Mouse (Mus musculus) embryonic stem cell, embryonic (primary cell): ENCODE measurements around the gene Reps1.

Experiments
- CTCF ChIA-PET, 4 experiments: fragments of 300-600 bp in 2 of 4; fragments of 350-600 bp in 2 of 4; sonication (Branson Sonifier 250); formaldehyde crosslinking; loops; one replicate each; lab custom pipeline; 2022; ENCODE audit warnings: inconsistent platforms in 2 of 4; lab: Charles Lee
- POLR2A ChIA-PET, 4 experiments: fragments of 300-600 bp in 2 of 4; fragments of 350-600 bp in 2 of 4; sonication (Branson Sonifier 250); formaldehyde crosslinking; loops; one replicate each; lab custom pipeline; 2022; ENCODE audit warnings: antibody characterized with exemption in 4 of 4, inconsistent platforms in 1 of 4; lab: Charles Lee

Gene Reps1

DNA sequence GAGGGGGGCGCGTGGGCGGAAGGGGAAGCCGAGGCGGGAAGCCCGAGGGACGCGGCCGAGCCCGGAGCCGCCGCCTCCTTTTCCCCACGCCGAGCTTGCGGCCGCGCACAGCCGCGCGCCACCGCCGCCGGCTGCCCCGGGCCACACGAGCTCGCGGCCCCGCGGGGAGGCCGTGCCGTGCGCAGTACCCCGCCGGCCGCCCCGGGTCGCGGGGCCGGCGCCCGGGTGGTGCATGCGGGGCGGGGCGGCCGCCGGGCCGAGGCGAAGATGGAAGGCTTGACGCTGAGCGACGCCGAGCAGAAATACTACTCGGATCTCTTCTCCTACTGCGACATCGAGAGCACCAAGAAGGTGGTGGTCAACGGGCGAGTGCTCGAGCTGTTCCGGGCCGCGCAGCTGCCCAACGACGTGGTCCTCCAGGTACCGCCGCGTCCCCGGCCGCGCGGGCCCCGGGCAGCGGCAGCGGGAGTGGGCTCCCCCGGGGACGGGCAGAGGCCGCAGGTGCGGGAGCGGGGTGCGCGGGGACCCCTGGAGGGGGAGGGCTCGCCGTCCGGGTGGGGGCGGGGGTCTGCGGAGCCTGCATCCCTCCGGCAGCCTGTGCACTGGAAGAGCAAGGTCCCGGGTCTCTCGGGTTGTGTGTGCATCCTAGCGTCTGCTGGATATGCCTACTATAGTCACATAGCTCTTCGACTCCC lies at the start of gene Reps1:
Gene Reps1, plus strand, starts transcription at position 166 of the 695 bp plus-strand sequence.
- ChIA-PET CTCF (interaction anchor here (0.5 to 1.6 kb wide), 9 partner anchors 9 to 869 kb away, joined by 3 to 6 read pairs (median 3); no protein-coding TSS in a partner anchor), POLR2A (interaction anchor here (0.5 to 4.8 kb wide), 28 partner anchors 8 to 351 kb away, joined by 3 to 57 read pairs (median 5); partner anchors contain the start of genes Abracl (in 3 of the 4) and Cited2 (in 2 of the 4))

DNA sequence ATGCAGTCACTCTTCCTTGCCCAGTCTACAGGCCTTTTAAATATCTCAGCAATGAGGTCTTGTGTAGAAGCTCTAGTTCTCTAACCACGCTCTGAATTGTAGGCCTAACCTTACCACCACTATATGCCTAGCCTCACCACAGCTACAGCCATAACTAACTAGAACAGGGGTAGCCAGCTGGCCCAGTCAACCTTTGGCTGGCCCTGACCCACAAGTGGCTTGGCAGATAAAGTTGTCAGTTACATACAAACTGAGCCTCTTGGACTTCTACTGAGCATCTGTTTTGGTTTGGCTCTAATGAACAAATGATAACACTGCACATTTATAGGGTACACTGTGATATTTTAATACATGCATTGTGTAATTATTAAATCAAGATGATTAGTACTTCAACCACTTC lies 48.9 kb upstream of the Reps1 start:
- POLR2A ChIA-PET = no interaction called here
- CTCF ChIA-PET = no interaction called here

DNA sequence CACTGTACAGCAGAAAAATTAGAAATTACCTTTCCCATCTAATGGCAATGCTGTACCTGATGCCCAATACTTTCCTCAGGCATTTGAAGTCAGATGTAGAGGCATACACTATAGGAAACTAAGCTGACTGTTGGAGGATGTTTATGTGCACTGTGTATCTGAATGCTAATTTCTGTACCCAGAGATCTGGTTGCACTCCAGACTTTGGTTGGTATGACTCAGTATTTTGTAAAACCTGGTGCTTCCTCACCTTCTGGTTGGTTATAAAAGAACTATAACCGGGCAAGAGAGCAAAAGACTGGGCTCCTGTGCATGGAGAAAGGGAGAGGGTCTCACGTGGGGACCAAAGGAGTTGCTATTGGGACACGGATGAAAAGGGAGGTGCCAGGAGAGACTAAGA lies 48.4 kb upstream of the Reps1 start:
- ChIA-PET CTCF (no interaction called here), POLR2A (interaction anchor here in 2 of 4 experiments (0.6 to 2.4 kb wide), 3 partner anchors 10 to 190 kb away, joined by 3 to 6 read pairs (median 5); no protein-coding TSS in a partner anchor)

DNA sequence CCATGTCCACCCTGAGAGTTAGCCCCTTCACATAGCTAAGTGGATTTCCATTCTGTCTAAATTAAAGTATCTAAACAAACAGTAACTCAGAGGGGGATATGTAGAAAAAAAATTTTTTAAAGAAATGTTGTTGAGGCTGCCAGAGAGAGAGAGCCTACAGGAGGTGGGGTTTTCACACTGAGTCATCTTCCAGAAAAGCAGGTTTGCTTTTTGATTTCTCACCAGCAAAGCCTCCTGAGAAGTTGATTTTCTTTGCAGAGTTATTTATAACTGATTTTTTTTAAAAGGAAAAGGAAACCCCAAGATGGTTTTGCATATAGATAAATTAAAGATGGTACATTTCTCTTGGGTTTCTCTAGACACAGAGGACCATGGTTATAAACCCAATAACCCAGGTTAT lies 47.5 kb upstream of the Reps1 start:
- CTCF ChIA-PET = no interaction called here
- POLR2A ChIA-PET = interaction anchor here in 2 of 4 experiments (0.6 to 2.4 kb wide), 5 partner anchors 9 to 189 kb away, joined by 3 to 6 read pairs (median 5); no protein-coding TSS in a partner anchor

DNA sequence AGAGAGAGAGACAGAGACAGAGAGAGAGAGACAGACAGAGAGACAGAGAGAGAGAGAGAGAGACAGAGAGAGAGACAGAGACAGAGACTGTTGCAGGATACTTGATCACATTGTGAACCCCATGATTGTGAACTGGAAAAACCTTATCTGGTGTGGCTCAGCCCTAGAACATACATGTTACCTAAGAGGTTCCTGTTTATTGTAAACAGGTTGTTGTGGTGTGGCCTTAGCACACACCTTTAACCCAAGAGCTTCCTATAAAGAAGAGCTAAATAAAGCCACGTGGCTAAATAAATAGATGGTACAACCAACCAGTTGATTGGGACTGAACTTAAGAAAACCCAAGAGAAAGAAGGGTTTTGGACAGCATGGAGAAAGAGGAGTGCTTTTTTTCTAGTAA lies 45.9 kb upstream of the Reps1 start:
- POLR2A ChIA-PET = interaction anchor here in 1 of 4 experiments (1.4 to 2.4 kb wide), 2 partner anchors 7 to 10 kb away, joined by 4 to 6 read pairs; no protein-coding TSS in a partner anchor
- CTCF ChIA-PET = no interaction called here

DNA sequence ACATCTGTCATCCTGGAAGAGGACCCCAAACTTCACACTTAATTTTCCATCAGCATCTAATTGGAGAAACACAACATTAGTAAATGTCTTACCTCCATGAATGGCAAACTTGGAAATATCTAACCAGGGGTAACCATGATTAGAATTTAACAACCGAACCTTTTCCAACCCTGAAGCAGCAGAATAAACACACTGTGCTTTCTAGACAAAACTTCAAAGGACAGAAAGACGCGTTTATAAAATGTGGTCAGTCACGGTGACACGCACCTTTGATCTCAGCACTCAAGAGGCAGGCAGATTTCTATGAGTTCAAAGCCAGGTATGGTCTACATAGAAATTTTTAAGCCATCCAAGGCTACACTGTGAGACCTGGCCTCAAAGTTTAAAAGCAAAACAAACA lies 43.9 kb upstream of the Reps1 start:
- POLR2A ChIA-PET = no interaction called here
- CTCF ChIA-PET = no interaction called here

DNA sequence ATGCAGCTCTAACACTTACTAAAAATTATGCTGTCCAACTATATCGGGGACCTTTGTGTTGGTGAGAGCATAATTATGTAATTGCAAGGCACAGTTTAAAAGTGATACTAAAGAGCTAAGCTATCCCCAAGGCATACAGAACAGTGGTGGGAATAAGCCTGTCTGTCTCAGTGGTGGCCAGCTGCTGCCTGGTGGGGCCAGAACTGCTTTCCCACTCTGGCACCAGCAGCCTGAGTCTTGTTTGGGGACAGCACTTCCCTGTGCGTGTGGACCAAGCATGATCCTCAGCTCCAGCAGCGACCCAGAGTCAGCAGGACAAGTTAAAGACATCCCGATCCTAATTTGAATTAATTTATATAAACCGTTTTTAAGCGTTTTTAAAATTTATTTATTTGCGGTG lies 35.2 kb upstream of the Reps1 start:
- POLR2A ChIA-PET = interaction anchor here in 2 of 4 experiments (0.6 to 4.4 kb wide), 8 partner anchors 10 to 85 kb away, joined by 3 to 22 read pairs (median 4); no protein-coding TSS in a partner anchor

DNA sequence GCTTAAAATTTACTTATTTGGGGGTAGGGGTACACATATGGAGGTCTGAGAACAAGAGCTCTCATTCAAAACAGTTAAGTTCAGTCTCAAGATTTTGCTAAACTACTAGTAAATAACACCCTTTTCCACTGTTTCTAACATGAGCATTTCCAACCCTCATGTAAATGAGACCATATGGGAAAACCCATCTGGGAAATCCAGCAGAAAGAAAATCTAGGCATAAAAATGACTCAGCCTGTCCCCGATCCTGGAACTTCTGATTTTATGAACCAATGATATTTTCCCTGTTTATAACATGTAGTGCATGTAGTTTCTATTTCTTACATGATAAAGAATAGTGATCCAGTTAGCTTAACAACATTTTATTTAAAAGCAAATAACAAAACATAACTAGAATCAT lies 34.8 kb upstream of the Reps1 start:
- POLR2A ChIA-PET = interaction anchor here in 2 of 4 experiments (0.6 to 4.4 kb wide), 8 partner anchors 13 to 85 kb away, joined by 3 to 22 read pairs (median 4); no protein-coding TSS in a partner anchor
- CTCF ChIA-PET = interaction anchor here in 1 of 4 experiments (0.9 kb wide), 1 partner anchor 34 kb away, joined by 3 read pairs; no protein-coding TSS in a partner anchor

More for the DNA sequence above, 35.2 kb upstream of the Reps1 start:
- CTCF ChIA-PET = interaction anchor here in 1 of 4 experiments (0.9 kb wide), 1 partner anchor 35 kb away, joined by 3 read pairs; no protein-coding TSS in a partner anchor

DNA sequence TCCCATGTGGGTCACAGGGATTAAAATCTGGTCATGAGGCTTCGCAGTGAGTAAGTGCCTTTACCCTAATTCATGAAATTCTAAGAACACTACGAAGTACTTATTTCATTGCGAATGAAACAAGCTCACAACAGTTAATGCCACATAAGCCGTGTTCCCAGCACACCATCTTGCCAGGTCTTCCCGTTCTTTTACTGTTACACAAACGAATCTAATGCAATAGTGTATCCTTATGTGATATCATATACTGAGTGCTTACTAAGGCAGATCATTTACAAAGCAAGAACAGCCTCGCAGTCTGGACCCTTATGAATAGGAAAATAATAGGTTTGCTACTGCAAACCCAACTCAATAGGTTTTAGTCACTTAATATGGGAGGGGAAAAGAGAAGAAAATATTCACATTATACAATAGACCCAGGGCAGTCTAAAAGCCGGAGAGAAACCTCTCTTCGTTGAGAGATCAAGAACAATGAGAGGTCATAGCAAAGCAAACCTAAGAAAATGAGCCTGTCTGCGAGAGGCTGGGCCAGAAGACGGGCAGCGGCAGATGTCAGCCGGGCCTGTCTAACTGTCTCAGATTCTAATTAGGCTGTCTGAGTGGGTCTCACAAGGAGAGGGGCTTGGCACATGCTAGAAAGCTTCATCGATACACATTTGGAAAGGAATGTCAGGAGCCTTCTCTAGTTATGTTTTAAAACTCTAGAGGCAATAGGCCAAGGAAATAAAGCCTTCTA lies 33.9 kb upstream of the Reps1 start:
- CTCF ChIA-PET = interaction anchor here in 1 of 4 experiments (0.5 kb wide), 1 partner anchor 1183 kb away, joined by 3 read pairs; no protein-coding TSS in a partner anchor

DNA sequence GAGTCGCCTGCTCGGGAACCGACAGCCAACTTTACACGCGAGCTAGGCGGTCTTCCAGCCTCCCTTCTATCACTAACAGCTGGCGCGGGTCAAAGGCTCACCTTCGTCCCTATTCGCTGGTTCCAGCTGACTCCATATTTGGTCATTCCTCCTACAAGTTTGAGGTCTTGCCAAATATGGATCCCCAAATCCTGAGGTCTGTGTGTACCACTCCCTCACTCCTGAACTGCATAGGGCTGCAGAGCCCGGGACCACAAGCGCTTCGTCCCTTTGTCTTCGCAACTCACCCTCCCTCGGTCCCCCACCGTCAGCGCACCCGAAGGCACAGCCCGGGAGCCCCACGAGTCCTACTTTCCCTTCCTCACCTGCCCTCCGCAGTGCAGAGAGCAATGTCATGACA lies 33.3 kb upstream of the Reps1 start:
- CTCF ChIA-PET = no interaction called here
- POLR2A ChIA-PET = interaction anchor here in 3 of 4 experiments (0.6 to 2.6 kb wide), 23 partner anchors 15 to 447 kb away, joined by 3 to 17 read pairs (median 4); partner anchors contain the start of genes Cited2 (in 2 of the 3) and Reps1 (in 2 of the 3)

More for the DNA sequence above, 33.9 kb upstream of the Reps1 start:
- POLR2A ChIA-PET = interaction anchor here in 3 of 4 experiments (0.6 to 4.4 kb wide), 19 partner anchors 17 to 307 kb away, joined by 3 to 22 read pairs (median 5); partner anchors contain the start of genes Reps1 (in 2 of the 3) and Cited2 (in 1 of the 3)

DNA sequence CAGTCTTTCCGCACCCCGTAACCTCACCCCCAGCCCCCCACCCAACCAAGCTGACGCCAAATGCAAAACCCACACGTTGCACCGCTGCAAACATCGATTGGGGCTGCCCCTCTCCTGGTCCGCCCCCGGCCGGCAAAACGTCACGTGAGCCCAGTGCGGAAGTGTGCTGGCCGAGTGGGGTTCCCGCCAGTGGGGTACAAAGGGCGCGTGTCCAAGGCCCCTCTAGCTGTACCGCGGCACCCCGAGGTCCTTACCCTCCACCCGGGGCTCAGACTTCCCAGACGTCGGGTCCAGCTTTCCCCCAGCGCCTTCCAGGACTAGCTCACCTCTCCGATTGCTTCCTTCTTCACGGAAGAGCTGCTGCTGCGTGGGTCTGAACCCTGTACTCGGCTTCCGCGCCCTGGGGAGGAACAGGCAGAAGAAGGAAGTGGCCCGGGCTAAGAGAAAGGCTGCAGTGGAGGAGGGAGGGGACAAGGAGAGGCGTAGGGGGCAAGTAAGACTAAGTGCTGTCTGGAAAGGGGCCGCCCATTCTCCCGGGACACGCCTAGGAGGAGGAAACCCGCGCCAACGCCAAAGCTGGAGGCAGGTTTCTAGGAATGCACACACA lies 32.8 kb upstream of the Reps1 start, which contains the start of gene Abracl:
Gene Abracl, minus strand, starts transcription at position 548 of the 607 bp plus-strand sequence.
- POLR2A ChIA-PET = interaction anchor here in 3 of 4 experiments (0.6 to 2.6 kb wide), 28 partner anchors 8 to 447 kb away, joined by 3 to 17 read pairs (median 4); partner anchors contain the start of genes Reps1 (in 3 of the 3) and Cited2 (in 2 of the 3)
- CTCF ChIA-PET = no interaction called here

DNA sequence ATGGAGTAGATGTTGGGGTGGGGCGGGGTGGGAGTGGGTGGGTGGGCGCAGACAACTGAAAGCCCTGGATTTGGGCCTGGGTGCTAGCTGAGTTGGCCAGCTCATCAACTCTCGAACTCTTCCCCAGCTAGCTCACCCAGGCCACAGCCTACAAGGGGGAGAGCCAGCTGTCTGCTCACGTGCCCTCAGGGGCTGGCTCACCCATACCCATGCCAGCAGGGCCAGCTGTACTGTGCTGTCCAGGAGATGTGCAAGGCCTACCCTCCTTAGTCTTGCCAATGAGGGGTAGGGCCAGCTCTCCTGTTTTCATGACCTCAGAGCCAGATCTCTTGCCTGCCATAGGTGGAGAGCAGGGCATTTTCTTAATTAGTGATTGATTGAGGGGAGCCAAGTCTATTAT lies 21.3 kb upstream of the Reps1 start:
- POLR2A ChIA-PET = interaction anchor here in 1 of 4 experiments (0.6 to 0.8 kb wide), 2 partner anchors 11 to 162 kb away, joined by 3 read pairs; no protein-coding TSS in a partner anchor
- CTCF ChIA-PET = interaction anchor here in 2 of 4 experiments (0.6 to 0.7 kb wide), 2 partner anchors 88 to 167 kb away, joined by 3 to 5 read pairs; no protein-coding TSS in a partner anchor

DNA sequence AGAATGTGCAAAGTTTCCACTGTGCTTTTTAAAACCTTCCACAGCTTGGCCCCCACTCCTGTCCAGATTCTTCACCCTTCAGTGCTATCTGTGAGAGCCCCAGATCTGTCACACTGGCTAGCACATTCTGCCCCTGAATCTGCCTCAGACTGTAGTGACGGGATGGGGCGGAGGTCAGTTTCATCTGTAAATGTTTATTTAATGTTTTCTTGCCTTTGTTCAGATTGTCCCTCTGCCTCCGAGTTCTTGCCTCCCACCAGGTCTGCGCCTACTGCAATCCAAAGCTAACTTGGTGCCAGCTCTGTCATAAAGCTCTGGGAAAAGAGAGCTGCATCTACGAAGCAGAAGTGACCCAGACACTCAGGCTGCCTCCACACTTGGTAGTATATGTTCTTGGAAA lies 18.8 kb upstream of the Reps1 start:
- POLR2A ChIA-PET = interaction anchor here in 1 of 4 experiments (0.7 to 1.6 kb wide), 3 partner anchors 14 to 19 kb away, joined by 3 read pairs; partner anchors contain the start of gene Abracl
- CTCF ChIA-PET = no interaction called here

DNA sequence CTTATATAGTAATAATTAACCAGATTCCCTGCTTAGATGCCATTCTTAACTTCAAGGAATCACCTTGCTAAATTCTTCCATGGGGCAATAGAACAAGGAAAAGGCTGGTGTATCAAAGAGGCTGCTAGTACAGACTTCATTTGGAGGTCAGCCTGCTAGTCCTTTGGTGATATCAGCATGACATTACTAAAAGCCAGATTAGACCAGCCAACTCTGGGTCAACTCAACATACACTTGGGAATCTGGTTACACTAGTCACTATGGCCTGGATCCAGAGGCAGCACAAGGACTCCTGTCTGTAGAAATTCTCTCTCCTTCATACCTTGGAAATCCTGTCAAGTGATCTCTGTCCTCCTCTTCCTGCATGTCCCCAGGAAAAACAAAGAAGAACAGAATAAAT lies 9.3 kb upstream of the Reps1 start:
- POLR2A ChIA-PET = interaction anchor here in 2 of 4 experiments (1.1 to 2.4 kb wide), 3 partner anchors 10 to 24 kb away, joined by 4 to 7 read pairs (median 6); partner anchors contain the start of gene Reps1 (in 1 of the 2)
- CTCF ChIA-PET = no interaction called here

DNA sequence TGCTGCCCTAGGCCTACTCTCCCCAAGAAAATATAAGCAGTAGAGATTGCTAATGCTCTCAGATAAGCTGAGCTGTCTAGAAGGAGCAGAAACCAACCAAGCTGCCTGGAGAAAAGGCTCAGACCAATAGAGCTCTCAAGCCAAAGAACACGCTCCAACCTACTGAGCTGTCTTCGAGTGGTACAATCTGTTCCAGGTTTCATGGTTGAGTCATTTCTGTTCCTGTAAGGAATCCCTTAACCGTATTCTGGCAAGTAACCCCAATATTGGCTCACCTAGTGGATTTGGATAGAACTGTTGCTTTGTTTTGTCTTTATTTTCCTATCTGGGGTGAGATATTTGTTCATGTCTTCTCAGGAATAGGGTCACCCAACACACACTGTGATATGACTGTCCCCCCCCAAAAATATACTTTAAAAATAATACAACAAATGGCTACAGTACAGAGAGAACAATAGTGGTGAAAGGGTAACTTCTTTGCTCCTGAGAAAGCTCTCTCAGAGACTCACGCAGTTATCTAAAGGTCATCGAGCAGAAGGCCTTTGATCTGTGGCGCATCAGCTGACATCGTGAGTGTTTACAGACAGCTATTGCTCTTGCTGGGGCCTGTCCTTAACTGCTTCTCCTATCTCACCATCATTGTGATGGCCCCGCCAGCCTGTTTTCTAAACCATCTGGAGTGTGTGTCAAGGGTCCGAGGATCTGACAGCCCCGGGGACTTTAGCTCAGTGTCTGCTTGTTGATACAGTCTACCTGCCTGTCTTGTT lies 8.1 kb upstream of the Reps1 start:
- ChIA-PET CTCF (interaction anchor here in 1 of 4 experiments (0.6 kb wide), 1 partner anchor 7 kb away, joined by 3 read pairs; no protein-coding TSS in a partner anchor), POLR2A (interaction anchor here in 2 of 4 experiments (0.6 to 2.4 kb wide), 5 partner anchors 9 to 398 kb away, joined by 3 to 7 read pairs (median 6); partner anchors contain the start of gene Reps1 (in 1 of the 2))

DNA sequence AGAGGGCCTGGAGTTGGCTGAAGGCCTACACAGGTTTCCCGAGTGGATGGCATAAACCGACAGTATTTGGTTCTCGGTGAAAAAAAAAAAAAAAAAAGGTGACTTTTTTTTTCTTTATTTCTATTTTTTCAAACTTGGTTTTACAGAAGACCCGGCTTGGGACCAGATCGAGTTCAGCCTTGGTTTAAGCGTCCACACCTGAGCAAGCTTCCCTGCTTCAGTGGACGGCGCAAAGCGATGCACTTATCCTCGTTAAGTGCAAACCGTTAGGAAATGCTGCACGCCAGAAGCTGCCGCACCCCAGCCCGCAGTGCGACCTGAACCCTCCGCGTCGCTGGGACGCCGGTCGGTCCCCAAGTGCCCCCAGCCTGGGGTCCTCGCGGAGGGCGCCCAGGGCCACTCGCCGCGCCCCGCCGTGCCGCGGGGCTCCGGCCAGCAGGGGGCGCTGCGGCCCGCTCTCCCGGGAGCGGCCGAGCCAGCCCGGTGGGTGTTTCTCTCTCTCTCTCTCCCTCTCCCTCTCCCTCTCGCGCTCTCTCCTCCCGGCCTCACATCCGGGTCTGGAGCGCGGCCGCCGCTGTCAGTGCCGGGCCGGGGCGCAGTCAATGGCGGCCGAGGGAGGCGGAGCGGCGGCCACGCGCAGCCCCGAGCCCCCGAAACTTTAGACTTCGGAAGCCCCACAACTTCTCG lies 509 bp upstream of the Reps1 start:
- ChIA-PET POLR2A (interaction anchor here in 3 of 4 experiments (0.5 to 4.8 kb wide), 24 partner anchors 8 to 332 kb away, joined by 3 to 57 read pairs (median 6); partner anchors contain the start of genes Abracl (in 3 of the 3) and Cited2 (in 2 of the 3)), CTCF (interaction anchor here (0.6 to 1.6 kb wide), 8 partner anchors 8 to 868 kb away, joined by 3 to 4 read pairs (median 3); no protein-coding TSS in a partner anchor)
